Mouse (Mus musculus) bone marrow, adult 2 months (tissue): Measurements from ENCODE around the gene Ccdc33. TPM values are rescaled to one million over a fixed set of nuclear protein-coding genes. Genes with fewer than 3 reads are reported as not detected.

Experiments used
- H3K27ac ChIP-seq: fragments of 200-500 bp; 2 replicates; pipeline ENCODE4 v1.5.1; 2012; ENCODE audit warnings: low read depth, mild to moderate bottlenecking, control low read depth, inconsistent platforms, low read length; ENCODE audit not compliant: control insufficient read depth, poor library complexity, insufficient read depth
- H3K4me1 ChIP-seq: fragments of 200-500 bp; 2 replicates; pipeline ENCODE4 v1.6.1; 2011; ENCODE audit warnings: low read length; ENCODE audit not compliant: control insufficient read depth, insufficient read depth
- H3K4me3 ChIP-seq: fragments of 200-500 bp; replicated peaks from 2 replicates; pipeline ENCODE3; 2011; ENCODE audit warnings: mild to moderate bottlenecking, low read depth, low read length, control low read depth; ENCODE audit not compliant: control insufficient read depth
- CTCF ChIP-seq: fragments of 200-500 bp; IDR thresholded peaks from 2 replicates; pipeline ENCODE4 v1.5.1; 2011; ENCODE audit warnings: low read length, control low read depth; ENCODE audit not compliant: control insufficient read depth, insufficient read depth
- POLR2A ChIP-seq: fragments of 200-500 bp; IDR thresholded peaks from 2 replicates; pipeline ENCODE4 v1.6.1; 2011; ENCODE audit warnings: low read depth, mild to moderate bottlenecking, control low read depth, low read length, borderline replicate concordance; ENCODE audit not compliant: control insufficient read depth
- WGBS: fragments of 180-500 bp; shearing (Covaris S2); methylation state at CpG from one replicate; pipeline ENCODE4 v1.1.7; 2018; 5-methylcytosine and 5-hydroxymethylcytosine counted together
- polyA plus RNA-seq: library from polyadenylated mRNA; stranded (reverse); fragments of >200 nt; gene quantifications from 2 replicates; pipeline ENCODE4 v1.2.4, GENCODE M21; 2011; ENCODE audit warnings: low replicate concordance; ENCODE audit not compliant: missing spikeins, insufficient read depth, insufficient read length

The Ccdc33 gene
- not detected in 2 replicates for polyA plus RNA-seq

- no peak for TF ChIP-seq CTCF
- no peak for TF ChIP-seq POLR2A
- H3K4me1 ChIP-seq: no peaks in the 10 kb centered on the region
- H3K27ac ChIP-seq: no peak within 1 kb of the TSS
- H3K4me3 ChIP-seq: no peak within 1 kb of the TSS
- WGBS: 80% methylated on average over 2 of the region's 2 CpGs
These were observed at the start of gene Ccdc33 for GRCm38 (mm10) chr9:58118671-58119070. Ccdc33 (minus strand) TSS chr9:58118823.

DNA sequence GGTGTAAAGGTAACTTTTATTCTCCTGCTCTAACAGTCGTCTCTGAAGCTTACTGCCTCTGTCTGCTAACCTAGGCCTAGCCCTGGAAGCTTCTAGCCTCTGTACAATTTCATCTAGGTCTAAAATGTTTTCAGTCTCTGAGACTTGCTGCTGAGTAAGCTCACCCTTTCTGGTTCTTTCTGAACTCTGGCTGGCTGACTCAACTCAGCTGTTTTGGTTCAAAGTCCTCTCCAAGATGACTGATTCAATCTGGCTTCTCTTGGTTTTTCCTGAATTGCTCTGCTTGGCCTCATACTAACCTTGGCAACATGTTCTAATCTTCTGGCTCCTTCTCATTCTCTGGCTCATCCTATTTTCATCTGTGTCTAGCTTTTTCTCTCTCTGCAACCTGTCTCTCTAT lies 47.2 kb upstream of the Ccdc33 start:
- H3K4me1 ChIP-seq: no peaks in the 10 kb centered on the region
- TF ChIP-seq POLR2A (no peak), CTCF (no peak)
- no peak overlapping the region for H3K4me3 ChIP-seq
- no peak overlapping the region for H3K27ac ChIP-seq
- WGBS: 83% methylated on average over 1 of the region's 1 CpGs

DNA sequence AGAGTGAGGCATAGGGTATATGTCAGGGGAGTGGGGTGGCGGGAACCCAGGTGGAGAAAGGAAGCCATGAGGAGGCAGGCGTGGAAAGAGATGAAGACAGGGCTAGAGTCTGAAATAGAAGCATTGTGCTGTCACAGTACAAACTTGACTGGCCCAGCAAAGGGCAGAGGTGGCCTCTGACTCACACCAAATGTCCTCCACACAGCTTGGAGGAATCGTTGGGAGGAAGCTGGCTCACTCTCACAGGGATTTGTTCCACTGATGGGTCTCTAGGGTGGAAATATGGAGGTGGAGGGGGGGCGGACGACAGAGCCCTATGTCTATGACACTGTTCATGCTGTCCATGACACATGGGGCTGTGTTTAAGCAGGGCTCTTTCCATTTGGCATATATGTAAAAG lies 44.5 kb upstream of the Ccdc33 start:
- H3K4me3 ChIP-seq: no peak overlapping the region
- 75% methylated on average over 5 of the region's 5 CpGs for WGBS
- no peak for TF ChIP-seq POLR2A
- no peak for TF ChIP-seq CTCF
- H3K4me1 ChIP-seq: no peaks in the 10 kb centered on the region
- no peak overlapping the region for H3K27ac ChIP-seq

- WGBS: 78% methylated on average over 3 of the region's 3 CpGs
- Histone ChIP-seq H3K27ac (no peak overlapping the region), H3K4me3 (no peak overlapping the region), H3K4me1 (no peaks in the 10 kb centered on the region)
- TF ChIP-seq CTCF (no peak), POLR2A (no peak)
These were observed 43.5 kb upstream of the Ccdc33 start for GRCm38 (mm10) chr9:58162173-58162572.

DNA sequence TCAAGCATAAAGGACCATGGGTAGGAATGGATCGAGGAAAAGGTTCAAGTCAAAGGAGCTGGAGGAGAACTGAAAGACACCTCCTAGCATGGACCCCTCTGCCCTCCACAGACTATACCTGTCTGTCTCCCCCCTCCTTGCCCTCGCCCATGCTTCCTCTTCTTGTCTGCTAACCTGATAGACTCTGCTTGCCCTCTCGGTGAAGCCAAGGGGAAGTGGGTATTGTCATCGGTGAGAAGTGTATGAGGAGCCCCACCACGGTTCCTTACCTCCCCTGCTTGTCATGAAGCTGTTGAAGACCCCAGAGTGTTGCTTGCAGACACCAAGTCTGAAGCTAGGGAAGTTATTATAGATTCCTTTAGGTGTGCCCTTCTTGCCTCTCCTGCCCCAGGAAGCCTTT lies 41.7 kb upstream of the Ccdc33 start:
- TF ChIP-seq CTCF (no peak), POLR2A (no peak)
- no peaks in the 10 kb centered on the region for H3K4me1 ChIP-seq
- H3K27ac ChIP-seq: no peak overlapping the region
- no peak overlapping the region for H3K4me3 ChIP-seq
- 8% methylated on average over 5 of the region's 5 CpGs for WGBS

DNA sequence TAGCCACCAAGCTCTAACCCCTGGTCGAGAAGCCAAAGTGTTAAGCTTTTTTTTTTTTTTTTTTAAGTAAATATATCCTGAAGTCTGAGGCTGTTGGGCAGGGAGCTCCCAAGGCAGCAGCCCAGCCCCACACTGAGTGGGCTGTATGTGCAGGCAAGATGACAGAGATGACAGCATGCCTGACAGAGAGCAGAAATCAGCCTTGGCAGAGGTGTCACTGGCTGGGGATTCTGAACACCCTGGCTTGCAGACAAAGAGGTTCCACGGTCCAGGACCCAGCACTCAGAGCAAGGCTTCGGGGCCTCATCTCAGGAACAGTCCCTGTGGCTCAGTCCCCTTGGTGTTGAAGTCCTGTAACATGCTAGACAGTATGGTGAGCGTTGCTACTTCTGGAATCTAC lies 41.2 kb upstream of the Ccdc33 start:
- 39% methylated on average over 4 of the region's 4 CpGs for WGBS
- Histone ChIP-seq H3K4me1 (no peaks in the 10 kb centered on the region), H3K27ac (no peak overlapping the region), H3K4me3 (no peak overlapping the region)
- TF ChIP-seq POLR2A (no peak), CTCF (no peak)

DNA sequence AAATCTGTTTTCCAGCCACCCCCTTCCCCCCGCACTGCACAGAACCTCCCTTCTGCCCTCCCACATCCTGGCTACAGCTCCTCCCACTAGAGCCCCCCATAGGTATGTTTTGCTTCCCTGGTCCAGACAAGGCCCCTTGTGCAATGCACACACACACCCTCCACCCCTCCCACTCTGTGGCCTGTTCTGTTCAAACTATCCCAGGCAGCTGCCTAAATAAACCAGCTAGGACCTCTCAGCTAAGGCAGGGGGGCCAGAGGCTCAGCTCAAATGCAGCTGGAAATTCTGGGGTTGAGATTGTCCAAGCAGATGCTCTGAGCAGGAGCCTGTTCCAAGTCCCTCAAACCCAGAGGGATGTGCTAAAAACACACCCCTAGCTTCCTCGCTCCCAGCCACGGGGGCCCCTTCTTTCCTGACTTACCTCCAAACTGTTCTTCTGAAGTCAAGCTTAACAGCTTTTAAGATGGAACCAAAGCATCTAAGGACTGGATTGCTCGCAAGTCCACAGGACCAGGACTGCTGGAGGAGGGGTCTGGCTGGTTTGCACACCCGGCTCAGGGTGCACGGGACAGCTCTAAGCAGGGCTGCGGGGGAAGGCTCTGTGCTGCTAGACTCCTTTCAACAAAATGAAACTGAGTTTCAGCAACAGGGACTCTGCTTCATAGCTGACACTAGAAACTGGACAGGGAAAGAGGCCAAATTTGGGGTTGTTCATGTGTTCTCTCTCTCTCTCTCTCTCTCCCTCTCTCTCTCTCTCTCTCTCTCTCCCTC lies 40.1 kb upstream of the Ccdc33 start:
- 25% methylated on average over 7 of the region's 7 CpGs for WGBS
- Histone ChIP-seq H3K27ac (no peak overlapping the region; the same call in 1 of the 2 replicates), H3K4me3 (no peak overlapping the region), H3K4me1 (no peaks in the 10 kb centered on the region)
- TF ChIP-seq CTCF: no peak
- no peak for TF ChIP-seq POLR2A

DNA sequence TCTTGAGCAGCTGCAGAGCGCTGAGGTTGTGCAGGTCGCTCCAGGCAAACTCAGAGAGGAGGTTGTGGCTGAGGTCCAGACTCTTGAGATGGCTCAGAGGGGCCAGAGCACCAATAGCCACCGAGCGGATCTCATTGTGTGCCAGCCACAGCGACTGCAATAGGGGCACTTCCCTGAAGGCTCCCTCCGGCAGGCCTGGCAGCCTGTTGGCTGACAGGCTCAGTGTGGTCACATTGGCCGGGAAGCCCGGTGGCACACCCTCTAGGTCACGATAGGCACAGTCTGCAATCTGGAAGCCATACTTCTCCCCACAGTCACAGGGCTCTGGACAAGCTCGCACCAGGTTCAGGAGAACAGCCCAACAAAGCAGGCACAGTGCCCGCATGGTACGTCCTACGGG lies 39.2 kb upstream of the Ccdc33 start:
- TF ChIP-seq CTCF (no peak), POLR2A (no peak)
- H3K27ac ChIP-seq: no peak overlapping the region; the same call in 1 of the 2 replicates

GRCm38 (mm10) chr9:58156819-58157560 lies 38.4 kb upstream of the Ccdc33 start:
- Histone ChIP-seq H3K27ac (no peak overlapping the region), H3K4me1 (no peaks in the 10 kb centered on the region), H3K4me3 (no peak overlapping the region)
- 82% methylated on average over 22 of the region's 22 CpGs for WGBS
- TF ChIP-seq CTCF (no peak), POLR2A (no peak)

More for the DNA sequence above, 39.2 kb upstream of the Ccdc33 start:
- 84% methylated on average over 13 of the region's 13 CpGs for WGBS
- H3K4me1 ChIP-seq: no peaks in the 10 kb centered on the region
- peak overlapping the region; percentile 11 for H3K4me3 ChIP-seq
